Mouse (Mus musculus) intestine, embryonic 14.5 days (tissue): Measurements from ENCODE around the gene Mnx1. TPM values are rescaled to one million over a fixed set of nuclear protein-coding genes. Genes with fewer than 3 reads are reported as not detected.

Experiments
- ATAC-seq: fragments of 200-750 bp; cut with Nextera tagmentation; replicated peaks from 2 replicates; pipeline ENCODE4 v1.8.0; 2017; ENCODE audit warnings: low read depth, moderate number of reproducible peaks, moderate TSS enrichment, moderate library complexity; ENCODE audit not compliant: low FRiP score, low TSS enrichment
- DNase-seq: peaks from one replicate; pipeline ENCODE4 v3.0.0-alpha.2; 2018; ENCODE audit warnings: low spot score
- H3K27ac ChIP-seq: fragments of 300-500 bp; sonication (generic); 2 replicates; pipeline ENCODE4 v1.5.1; 2014; ENCODE audit warnings: low read depth, mild to moderate bottlenecking, control low read depth
- H3K27me3 ChIP-seq: fragments of 300-500 bp; sonication (generic); replicated peaks from 2 replicates; pipeline ENCODE4 v1.6.1; 2014; ENCODE audit warnings: low read length, control low read depth; ENCODE audit not compliant: control insufficient read depth, insufficient read depth
- H3K36me3 ChIP-seq: fragments of 300-500 bp; sonication (generic); 2 replicates; pipeline ENCODE4 v1.6.1; 2014; ENCODE audit warnings: low read length, control low read depth; ENCODE audit not compliant: control insufficient read depth, insufficient read depth
- H3K4me1 ChIP-seq: fragments of 300-500 bp; sonication (generic); replicated peaks from 2 replicates; pipeline ENCODE4 v1.6.1; 2014; ENCODE audit warnings: low read length, control low read depth, mixed read lengths; ENCODE audit not compliant: control insufficient read depth, insufficient read depth
- H3K4me2 ChIP-seq: fragments of 300-500 bp; sonication (generic); 2 replicates; pipeline ENCODE4 v1.6.1; 2014; ENCODE audit warnings: low read length
- H3K4me3 ChIP-seq: fragments of 300-500 bp; sonication (generic); 2 replicates; pipeline ENCODE4 v1.5.1; 2014; ENCODE audit warnings: low read depth, low read length, control low read depth, mixed read lengths
- H3K9ac ChIP-seq: fragments of 300-500 bp; sonication (generic); 2 replicates; pipeline ENCODE4 v1.6.1; 2014; ENCODE audit warnings: mild to moderate bottlenecking, low read length
- H3K9me3 ChIP-seq: fragments of 300-500 bp; sonication (generic); 2 replicates; pipeline ENCODE4 v1.6.1; 2016; ENCODE audit warnings: low read length, control low read depth; ENCODE audit not compliant: control insufficient read depth
- WGBS: fragments of 180-500 bp; shearing (Covaris S2); extraction: QIAGEN DNeasy Blood & Tissue Kit; methylation state at CpG from one replicate; pipeline ENCODE4 v1.1.7; 2014; 5-methylcytosine and 5-hydroxymethylcytosine counted together
- polyA plus RNA-seq: library from polyadenylated mRNA; unstranded; fragments of >200 nt; fragmentation: Nextera tagmentation; extraction: Ambion mirVana; gene quantifications from 2 replicates; pipeline ENCODE4 v1.2.1, GENCODE M21; 2014

Gene Mnx1
- polyA plus RNA-seq, 1 experiment from 2014 or later, result 2.7 TPM

DNA sequence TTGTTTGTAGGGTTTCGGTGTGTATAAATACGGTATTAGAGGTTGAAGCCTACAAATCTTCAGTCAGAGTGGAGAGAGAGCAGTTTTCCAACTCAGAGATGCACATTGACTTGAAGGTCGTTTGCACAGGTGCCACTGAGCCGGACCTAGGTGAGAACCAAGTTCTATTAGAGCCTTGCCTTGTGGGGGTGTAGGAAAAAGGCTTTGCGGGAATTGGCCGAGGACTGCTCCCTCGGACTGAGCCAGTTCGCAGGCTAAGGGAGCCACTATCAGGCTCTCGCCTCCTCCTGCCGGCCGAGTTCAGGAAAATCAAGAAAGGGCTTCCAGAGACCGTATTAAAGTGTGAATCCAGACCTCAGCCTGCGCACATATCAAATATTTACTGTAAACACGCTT is 926 bp upstream of the Mnx1 start:
- peak overlapping the region; percentile 57 for H3K4me2 ChIP-seq
- 0 out of 2 replicates have a peak, but pooled peaks cover 5% of the 10 kb centered on the region for H3K4me1 ChIP-seq
- no peak overlapping the region for H3K9ac ChIP-seq
- H3K4me3 ChIP-seq, result peak overlapping the region; percentile 43
- H3K27ac ChIP-seq, result no peak overlapping the region
- 2% methylated on average over 14 of the region's 14 CpGs for WGBS
- DNase-seq (peak; percentile 77), ATAC-seq (peak; percentile 42)
- peaks cover 100% of the 10 kb centered on the region for H3K27me3 ChIP-seq
- no peaks in the 10 kb centered on the region for H3K36me3 ChIP-seq
- no peaks in the 10 kb centered on the region for H3K9me3 ChIP-seq

DNA sequence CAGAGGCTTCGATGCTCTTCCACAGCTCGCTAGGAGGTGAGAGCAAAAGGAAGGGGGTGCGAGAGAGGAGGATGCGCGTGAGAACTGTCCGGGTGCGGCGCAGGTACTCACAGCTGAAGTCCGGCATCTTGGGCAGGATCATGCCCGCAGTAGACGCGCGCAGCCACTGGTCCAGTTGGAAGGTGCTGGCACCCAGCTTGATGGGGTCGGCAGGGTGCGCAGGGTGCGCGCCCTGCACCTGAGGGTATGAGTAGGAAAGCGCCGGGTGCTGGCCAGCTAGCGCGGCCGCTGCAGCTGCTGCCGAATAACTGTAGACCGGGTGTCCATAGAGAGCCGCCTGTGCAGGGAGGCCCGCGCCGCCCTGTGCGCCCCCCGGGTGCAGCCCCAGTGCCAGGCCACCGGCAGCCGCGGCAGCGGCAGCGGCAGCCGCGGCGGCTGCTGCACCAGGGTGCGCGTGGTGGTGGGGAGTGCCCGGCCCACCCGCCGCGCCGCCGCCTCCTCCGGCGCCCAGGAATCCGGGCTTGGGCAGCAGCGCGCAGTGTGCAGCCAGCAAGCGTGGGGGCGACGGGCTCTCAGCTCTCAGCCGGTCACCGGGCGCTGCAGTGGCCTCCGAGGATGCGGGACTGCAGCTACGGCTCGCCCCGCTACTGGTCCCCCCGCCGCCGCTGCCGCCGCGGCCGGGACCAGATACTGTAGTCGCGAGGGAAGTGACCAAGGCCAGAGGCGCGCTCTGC is 629 bp downstream of the Mnx1 start:
- no peaks in the 10 kb centered on the region for H3K9me3 ChIP-seq
- peaks cover 100% of the 10 kb centered on the region for H3K27me3 ChIP-seq
- H3K9ac ChIP-seq, result peak overlapping the region; percentile 44
- DNase-seq (peak; percentile 72), ATAC-seq (peak; percentile 22; the same call in 1 of the 2 replicates)
- no peaks in the 10 kb centered on the region for H3K36me3 ChIP-seq
- H3K4me1 ChIP-seq, result 0 out of 2 replicates have a peak, but pooled peaks cover 5% of the 10 kb centered on the region
- peak overlapping the region; percentile 43 for H3K4me3 ChIP-seq
- peak overlapping the region; percentile 57 for H3K4me2 ChIP-seq
- WGBS, result 1% methylated on average over 59 of the region's 73 CpGs
- H3K27ac ChIP-seq, result no peak overlapping the region

DNA sequence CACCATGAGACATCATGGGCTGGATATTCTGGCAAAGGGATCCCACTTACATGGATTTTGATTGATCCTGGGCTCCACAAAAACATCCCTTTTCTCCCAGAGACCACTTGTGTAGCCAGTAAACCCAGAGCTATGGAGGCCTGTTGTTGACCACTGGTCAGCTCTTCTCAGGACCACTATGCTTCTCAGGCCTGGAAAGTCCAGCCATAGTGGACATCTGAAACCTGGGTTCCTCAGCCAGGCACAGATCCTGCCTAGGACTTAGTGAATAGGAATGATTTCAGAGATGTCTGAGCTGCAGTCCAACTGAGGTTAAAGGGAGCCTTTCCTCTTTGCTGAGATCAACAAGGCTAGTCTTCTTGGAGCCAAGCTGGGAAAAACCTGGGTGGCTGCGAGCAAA is 2.2 kb downstream of the Mnx1 start:
- H3K4me3 ChIP-seq, result 0 out of 2 replicates have a peak overlapping the region, but pooled peaks have one; percentile 3

DNA sequence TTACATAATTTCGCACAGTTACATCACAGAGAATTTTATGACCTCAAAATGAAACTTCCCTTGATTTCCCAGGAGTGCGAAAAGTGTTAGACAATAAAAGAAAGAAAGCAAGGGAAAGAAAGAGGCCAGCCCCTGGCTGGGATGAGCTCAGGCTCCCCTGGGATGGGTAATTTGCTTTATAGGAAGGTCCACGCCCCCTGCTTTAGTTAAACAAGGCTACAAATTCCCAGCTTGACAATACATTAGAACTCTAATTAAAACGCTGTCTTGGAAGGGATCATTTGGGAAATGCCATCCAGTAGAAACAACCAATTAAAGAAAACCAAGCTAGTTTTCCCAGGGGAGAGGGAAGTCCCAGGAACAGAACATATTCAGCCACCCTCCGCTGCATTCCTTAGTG is 2.7 kb downstream of the Mnx1 start:
- 9% methylated on average over 5 of the region's 5 CpGs for WGBS
- 0 out of 2 replicates have a peak overlapping the region, but pooled peaks have one; percentile 3 for H3K4me3 ChIP-seq
- no peak overlapping the region for H3K27ac ChIP-seq
- DNase-seq (no peak), ATAC-seq (no peak)
- H3K27me3 ChIP-seq, result peaks cover 100% of the 10 kb centered on the region
- H3K4me2 ChIP-seq, result peak overlapping the region; percentile 28; the same call in 1 of the 2 replicates
- H3K4me1 ChIP-seq, result 0 out of 2 replicates have a peak, but pooled peaks cover 5% of the 10 kb centered on the region
- H3K9ac ChIP-seq, result no peak overlapping the region
- H3K36me3 ChIP-seq, result no peaks in the 10 kb centered on the region
- no peaks in the 10 kb centered on the region for H3K9me3 ChIP-seq

More for the DNA sequence above, 2.2 kb downstream of the Mnx1 start:
- peak overlapping the region; percentile 28; the same call in 1 of the 2 replicates for H3K4me2 ChIP-seq
- WGBS, result 36% methylated on average over 1 of the region's 1 CpGs
- ATAC-seq, result no peak
- no peak for DNase-seq
- no peaks in the 10 kb centered on the region for H3K9me3 ChIP-seq
- no peak overlapping the region for H3K9ac ChIP-seq
- peaks cover 100% of the 10 kb centered on the region for H3K27me3 ChIP-seq
- H3K27ac ChIP-seq, result no peak overlapping the region
- 0 out of 2 replicates have a peak, but pooled peaks cover 5% of the 10 kb centered on the region for H3K4me1 ChIP-seq
- H3K36me3 ChIP-seq, result no peaks in the 10 kb centered on the region

DNA sequence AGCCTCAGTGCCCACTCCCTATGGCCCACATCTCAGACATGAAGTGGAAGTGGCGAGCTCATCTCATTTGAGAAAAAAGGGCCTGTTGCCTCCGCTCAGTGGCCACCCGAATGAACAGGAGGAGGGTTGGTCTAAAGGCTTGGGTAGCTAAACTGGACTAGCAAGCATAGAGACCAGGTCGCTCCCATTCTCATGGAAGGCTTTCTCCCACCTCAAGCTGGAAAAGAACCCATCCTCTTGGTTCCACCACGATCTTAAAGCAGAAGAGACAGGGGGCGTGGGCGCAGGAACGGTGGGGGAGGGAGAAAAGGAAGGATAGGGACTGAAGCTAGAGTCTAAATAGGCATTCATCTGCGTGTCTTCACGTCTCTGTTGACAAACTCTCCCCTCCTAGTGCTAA is 3.2 kb downstream of the Mnx1 start:
- DNase-seq (no peak), ATAC-seq (no peak)
- Histone ChIP-seq H3K9me3 (no peaks in the 10 kb centered on the region), H3K4me1 (0 out of 2 replicates have a peak, but pooled peaks cover 5% of the 10 kb centered on the region), H3K4me3 (no peak overlapping the region), H3K27ac (no peak overlapping the region), H3K9ac (no peak overlapping the region), H3K36me3 (no peaks in the 10 kb centered on the region), H3K27me3 (peaks cover 96% of the 10 kb centered on the region), H3K4me2 (no peak overlapping the region)
- WGBS, result 11% methylated on average over 10 of the region's 10 CpGs

DNA sequence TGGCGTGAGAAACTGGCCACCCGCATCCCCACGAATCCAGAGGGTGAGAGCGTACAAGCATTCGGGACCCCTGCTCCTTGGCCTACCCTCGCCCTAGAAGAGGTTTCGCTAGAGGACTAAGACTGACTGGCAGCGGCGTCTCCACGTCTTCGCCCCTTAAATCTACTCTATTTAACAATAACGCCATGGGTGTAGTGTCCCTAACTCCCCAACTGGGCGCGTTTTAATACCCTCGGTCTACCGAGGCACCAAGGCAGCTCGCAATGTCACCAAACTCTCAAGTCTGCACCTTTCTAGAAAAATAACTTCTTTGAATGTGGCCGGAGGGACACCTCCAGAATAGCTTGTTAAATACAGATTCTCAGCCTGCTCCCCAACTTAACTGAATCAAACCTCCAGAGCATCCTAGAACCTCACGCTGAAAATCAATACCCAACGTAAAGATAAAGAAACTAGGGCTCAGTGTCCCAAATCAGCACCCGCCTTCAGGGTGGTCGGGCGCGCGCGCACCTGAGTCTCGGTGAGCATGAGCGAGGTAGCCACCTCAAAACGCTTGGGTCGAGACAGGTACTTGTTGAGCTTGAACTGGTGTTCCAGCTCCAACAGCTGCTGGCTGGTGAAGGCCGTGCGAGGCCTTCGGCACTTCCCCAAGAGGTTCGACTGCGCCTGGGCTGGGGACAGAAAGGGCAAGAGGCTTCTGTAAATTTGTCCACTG is 3.9 kb downstream of the Mnx1 start:
- Histone ChIP-seq H3K4me1 (0 out of 2 replicates have a peak, but pooled peaks cover 5% of the 10 kb centered on the region), H3K4me3 (no peak overlapping the region), H3K27me3 (peaks cover 96% of the 10 kb centered on the region), H3K9me3 (no peaks in the 10 kb centered on the region), H3K27ac (no peak overlapping the region), H3K9ac (no peak overlapping the region), H3K36me3 (no peaks in the 10 kb centered on the region), H3K4me2 (no peak overlapping the region)
- WGBS, result 16% methylated on average over 35 of the region's 35 CpGs
- DNase-seq (no peak), ATAC-seq (no peak)

DNA sequence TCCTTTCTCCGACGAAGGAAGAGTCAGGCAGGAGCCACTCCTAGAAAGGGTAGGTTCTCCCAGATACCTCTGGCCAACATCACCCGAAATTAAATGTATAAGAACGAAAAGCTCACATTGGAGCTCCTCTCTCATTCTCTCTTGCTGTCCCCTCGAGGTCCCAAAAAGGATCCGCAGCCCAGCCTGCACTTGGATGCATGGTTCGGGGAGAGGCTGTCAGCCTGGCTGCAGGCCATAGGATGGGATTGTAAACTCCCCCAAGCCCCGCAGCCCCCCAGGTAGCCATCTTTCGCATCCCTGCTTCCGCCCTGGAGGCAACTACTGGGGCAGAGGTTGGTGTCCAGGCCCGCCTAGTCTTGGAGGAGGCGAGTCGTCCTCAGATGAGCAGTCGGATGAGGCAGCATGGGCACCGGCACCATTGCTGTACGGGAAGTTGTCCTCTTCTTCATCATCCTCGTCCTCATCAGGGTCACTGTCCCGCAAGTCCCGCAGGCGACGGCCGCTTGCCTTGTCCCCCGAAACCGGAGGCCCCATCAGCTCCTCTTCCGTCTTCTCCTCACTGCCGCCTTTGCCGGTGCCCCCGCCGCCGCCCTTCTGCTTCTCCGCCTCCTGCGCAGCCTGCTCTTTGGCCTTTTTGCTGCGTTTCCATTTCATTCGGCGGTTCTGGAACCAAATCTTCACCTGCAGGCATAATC is 4.6 kb downstream of the Mnx1 start:
- Histone ChIP-seq H3K4me3 (no peak overlapping the region), H3K4me1 (0 out of 2 replicates have a peak, but pooled peaks cover 5% of the 10 kb centered on the region), H3K4me2 (no peak overlapping the region), H3K27ac (no peak overlapping the region), H3K9me3 (no peaks in the 10 kb centered on the region), H3K27me3 (peaks cover 96% of the 10 kb centered on the region), H3K9ac (no peak overlapping the region), H3K36me3 (no peaks in the 10 kb centered on the region)
- DNase-seq, result peak; percentile 66
- WGBS, result 13% methylated on average over 35 of the region's 35 CpGs
- ATAC-seq, result no peak

DNA sequence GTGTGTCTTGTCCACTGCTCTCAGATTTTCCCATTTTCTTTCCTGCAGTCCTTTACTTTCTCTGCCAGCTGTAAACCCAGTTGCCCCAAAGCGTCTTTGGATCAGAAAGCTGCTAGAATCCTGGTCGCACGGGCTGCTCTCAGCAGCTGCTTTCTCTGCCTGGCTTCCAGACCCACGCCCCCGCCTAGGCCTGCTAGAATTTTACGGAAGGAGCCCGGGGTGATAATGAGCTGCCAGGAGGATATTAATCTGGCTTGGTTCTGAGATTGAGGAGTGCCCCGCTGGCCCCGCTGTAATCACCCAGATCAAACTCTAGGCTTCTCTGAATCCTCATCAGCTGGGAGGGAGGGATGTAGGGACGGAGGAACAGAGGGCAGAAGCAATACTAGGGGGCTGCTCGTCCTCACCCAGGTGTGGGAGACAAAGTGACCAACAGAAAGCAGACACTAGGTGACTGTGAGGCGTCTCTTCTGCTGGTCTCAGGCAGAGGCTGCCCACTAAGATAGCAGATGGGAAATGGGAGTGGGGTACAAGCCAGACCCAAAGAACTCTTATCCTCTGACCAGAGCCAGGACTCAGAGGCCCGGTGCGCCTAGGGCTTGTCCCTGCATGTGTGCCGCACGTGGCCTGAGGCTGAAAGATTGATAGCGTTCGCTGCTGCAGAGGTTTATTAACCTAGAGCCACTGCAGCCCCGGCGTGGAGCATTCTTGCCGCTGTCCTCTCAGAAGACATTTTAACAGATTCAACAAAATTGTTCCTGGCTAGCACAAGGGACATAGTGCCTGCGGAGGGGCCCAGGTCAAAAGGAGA is 6.2 kb downstream of the Mnx1 start:
- WGBS, result 14% methylated on average over 22 of the region's 22 CpGs
- Histone ChIP-seq H3K27me3 (peaks cover 96% of the 10 kb centered on the region), H3K36me3 (no peaks in the 10 kb centered on the region), H3K4me3 (no peak overlapping the region), H3K9ac (no peak overlapping the region), H3K27ac (no peak overlapping the region), H3K4me2 (no peak overlapping the region), H3K9me3 (no peaks in the 10 kb centered on the region), H3K4me1 (no peaks in the 10 kb centered on the region)
- peak; percentile 61 for DNase-seq
- no peak for ATAC-seq
